Comparison of ENCODE assay signal across 9 mouse cellular contexts in the genomic region with DNA sequence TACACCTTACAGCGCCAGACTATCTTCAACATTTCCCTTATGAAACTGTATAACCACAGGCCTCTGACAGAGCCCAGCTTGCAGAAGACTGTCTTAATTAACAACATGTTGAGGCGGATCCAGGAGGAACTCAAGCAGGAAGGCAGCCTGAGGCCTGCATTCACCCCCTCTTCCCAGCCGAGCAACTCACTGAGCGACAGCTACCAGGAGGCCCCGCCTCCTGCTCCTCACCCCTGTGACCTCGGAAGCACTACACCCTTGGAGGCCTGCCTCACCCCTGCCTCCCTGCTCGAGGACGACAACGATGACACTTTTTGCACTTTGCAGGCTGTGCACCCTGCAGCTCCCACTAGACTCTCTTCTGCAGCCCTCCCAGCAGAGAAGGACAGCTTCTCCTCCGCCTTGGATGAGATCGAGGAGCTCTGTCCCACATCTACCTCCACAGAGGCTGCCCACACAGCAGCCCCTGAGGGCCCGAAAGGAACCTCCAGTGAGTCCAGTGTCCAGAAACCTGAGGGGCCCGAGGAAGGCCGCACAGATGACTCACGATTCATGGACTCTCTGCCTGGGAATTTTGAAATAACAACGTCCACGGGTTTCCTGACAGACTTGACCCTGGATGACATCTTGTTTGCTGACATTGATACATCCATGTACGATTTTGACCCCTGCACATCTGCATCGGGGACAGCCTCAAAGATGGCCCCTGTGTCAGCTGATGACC.
DNase-seq lines count a peak whose midpoint lies in the region; ATAC-seq and TF ChIP-seq lines count a peak whose summit lies in the region.
"Had no signal": no experiment of that assay in that cellular context is flagged by ENCODE, and none has a peak within 500 bp of the region (broad histone marks: within the 10 kb centered on the region; RNA-seq: fewer than 3 reads in every experiment).

No protein-coding gene starts in this region.

- 45% methylated on average over 19 of the region's 19 CpGs for WGBS in limb, embryonic 14.5 days

- TF ChIP-seq POLR2A in limb, embryonic 14.5 days (IDR thresholded peaks at IDR 0.05; ENCODE audit: borderline replicate concordance, extremely low read depth, insufficient read depth, insufficient read length), result no peak

- no peak for DNase-seq in frontal cortex, adult 2 months (ENCODE audit: extremely low spot score in 1 of 2, low spot score in 1 of 2)
- peak; percentile 71 for DNase-seq in ES-CJ7 (ENCODE audit: low read depth, low spot score)
- no peak for DNase-seq in limb, embryonic 14.5 days (ENCODE audit: low spot score)
- no peak for DNase-seq in frontal cortex, postnatal 10 days (ENCODE audit: low spot score in 2 of 2)
- no peak for DNase-seq in gastrocnemius, adult 18-20 months (ENCODE audit: low spot score)
- no peak for DNase-seq in left cerebral cortex, adult 11 months (ENCODE audit: low spot score)

- ATAC-seq in frontal cortex, adult (ENCODE audit: low TSS enrichment), result peak; percentile 70
- peak; percentile 33 for ATAC-seq in granulocyte monocyte progenitor cell, adult 5-6 weeks (replicated peaks; ENCODE audit: poor library complexity, severe bottlenecking)
- ATAC-seq in limb, embryonic 14.5 days (ENCODE audit: low FRiP score, low read depth), result 0 out of 2 replicates have a peak, but pooled peaks have one; percentile 23

- 0 out of 2 replicates have a peak overlapping the region, but pooled peaks have one; percentile 4 for H3K9ac ChIP-seq in limb, embryonic 14.5 days (ENCODE audit: low read depth, low read length, severe bottlenecking)

- peaks cover 52% of the 10 kb centered on the region for H3K4me1 ChIP-seq in limb, embryonic 14.5 days (ENCODE audit: control insufficient read depth, insufficient read depth, low read length)

- no peaks in the 10 kb centered on the region for H3K27me3 ChIP-seq in limb, embryonic 14.5 days (ENCODE audit: control insufficient read depth, insufficient read depth, low read length)

- H3K4me2 ChIP-seq in limb, embryonic 14.5 days (replicated peaks; ENCODE audit: low read depth, low read length, severe bottlenecking), result no peak overlapping the region

- H3K27ac ChIP-seq in limb, embryonic 14.5 days (replicated peaks; ENCODE audit: low read depth, low read length), result no peak overlapping the region; the same call in 1 of the 2 replicates

- H3K9me3 ChIP-seq in limb, embryonic 14.5 days (ENCODE audit: control insufficient read depth, low read length), result no peaks in the 10 kb centered on the region

- no peak overlapping the region for H3K4me3 ChIP-seq in limb, embryonic 14.5 days (replicated peaks; ENCODE audit: low read length)
- H3K4me3 ChIP-seq: erythroblast, embryonic 14.5 days had no signal

- peaks cover 14% of the 10 kb centered on the region for H3K36me3 ChIP-seq in limb, embryonic 14.5 days (ENCODE audit: control insufficient read depth, insufficient read depth, low read length)
